Mouse (Mus musculus) liver, embryonic 15.5 days (tissue): ENCODE measurements around the gene Cog7. TPM values are rescaled to one million over a fixed set of nuclear protein-coding genes. Genes with fewer than 3 reads are reported as not detected.

Source experiments
- ATAC-seq: fragments of 200-750 bp; cut with Nextera tagmentation; 2 replicates; pipeline ENCODE4 v1.8.0; 2017; ENCODE audit warnings: moderate number of reproducible peaks, mild to moderate bottlenecking, moderate library complexity; ENCODE audit not compliant: insufficient read depth
- H3K27ac ChIP-seq: fragments of 300-500 bp; sonication (generic); replicated peaks from 2 replicates; pipeline ENCODE4 v1.5.1; 2015; ENCODE audit warnings: mild to moderate bottlenecking, inconsistent platforms
- H3K27me3 ChIP-seq: fragments of 300-500 bp; sonication (generic); 2 replicates; pipeline ENCODE4 v1.6.1; 2015; ENCODE audit warnings: mild to moderate bottlenecking, inconsistent platforms
- H3K36me3 ChIP-seq: fragments of 300-500 bp; sonication (generic); replicated peaks from 2 replicates; pipeline ENCODE4 v1.6.1; 2015; ENCODE audit warnings: moderate library complexity, mild to moderate bottlenecking, inconsistent platforms
- H3K4me1 ChIP-seq: fragments of 300-500 bp; sonication (generic); replicated peaks from 2 replicates; pipeline ENCODE4 v1.6.1; 2015; ENCODE audit warnings: inconsistent platforms
- H3K4me2 ChIP-seq: fragments of 300-500 bp; sonication (generic); 2 replicates; pipeline ENCODE4 v1.6.1; 2015; ENCODE audit warnings: moderate library complexity, mild to moderate bottlenecking, inconsistent platforms
- H3K4me3 ChIP-seq: fragments of 300-500 bp; sonication (generic); replicated peaks from 2 replicates; pipeline ENCODE4 v1.5.1; 2015; ENCODE audit warnings: mild to moderate bottlenecking, inconsistent platforms
- H3K9ac ChIP-seq: fragments of 300-500 bp; sonication (generic); 2 replicates; pipeline ENCODE4 v1.6.1; 2015; ENCODE audit warnings: moderate library complexity, mild to moderate bottlenecking, inconsistent platforms
- H3K9me3 ChIP-seq: fragments of 300-500 bp; sonication (generic); replicated peaks from 2 replicates; pipeline ENCODE4 v1.6.1; 2016; ENCODE audit warnings: inconsistent platforms
- WGBS: fragments of 180-500 bp; shearing (Covaris S2); methylation state at CpG from one replicate; pipeline ENCODE4 v1.1.7; 2015; ENCODE audit warnings: mixed read lengths; ENCODE audit not compliant: insufficient replicate concordance; 5-methylcytosine and 5-hydroxymethylcytosine counted together
- polyA plus RNA-seq: library from polyadenylated mRNA; unstranded; fragments of >200 nt; fragmentation: Nextera tagmentation; extraction: Ambion mirVana; gene quantifications from 2 replicates; pipeline ENCODE4 v1.2.1, GENCODE M21; 2015

Gene Cog7
- polyA plus RNA-seq, 1 experiment from 2014 or later: 9.2 TPM

DNA sequence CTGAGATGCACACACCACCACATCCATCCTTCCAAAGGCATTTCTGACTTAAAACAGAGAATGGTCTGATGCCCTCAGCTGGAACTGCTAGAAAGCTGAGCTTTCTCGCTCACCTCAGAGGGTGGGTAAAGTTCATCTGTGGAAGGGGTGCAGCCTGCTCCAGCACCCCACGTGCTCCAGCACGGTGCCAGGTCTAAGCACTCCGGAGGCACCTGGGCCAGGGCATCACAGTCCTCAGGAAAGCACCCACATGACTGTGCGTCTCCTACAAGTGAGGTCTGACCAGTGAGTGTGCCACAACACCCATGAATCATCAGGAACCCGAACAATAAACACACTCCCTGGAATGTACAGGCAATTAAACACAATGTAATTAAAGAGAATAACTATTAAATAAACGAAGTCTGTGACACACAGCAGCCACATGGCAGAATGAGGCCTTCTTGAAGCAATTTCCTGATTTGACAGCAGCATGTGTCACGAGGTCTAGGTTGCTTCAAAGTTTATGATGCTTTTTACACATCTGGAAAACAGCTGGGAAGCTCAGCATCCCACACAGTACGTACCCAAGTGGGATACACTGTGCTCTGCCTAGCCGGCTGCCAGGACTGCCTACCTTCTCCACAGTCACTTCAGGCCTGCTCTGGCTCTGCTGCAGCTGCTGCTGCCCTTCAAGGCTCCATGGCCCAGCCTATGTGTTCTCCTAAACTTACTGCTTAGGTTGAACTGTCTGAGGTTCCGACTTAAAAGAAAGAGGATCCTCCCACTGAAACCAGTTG lies 26.4 kb downstream of the Cog7 start:
- H3K36me3 ChIP-seq: peaks cover 23% of the 10 kb centered on the region; the same call in 1 of the 2 replicates
- H3K4me3 ChIP-seq: no peak overlapping the region
- H3K27ac ChIP-seq: no peak overlapping the region
- no peaks in the 10 kb centered on the region for H3K27me3 ChIP-seq
- WGBS: 76% methylated on average over 11 of the region's 11 CpGs
- no peak overlapping the region for H3K9ac ChIP-seq
- H3K4me1 ChIP-seq: no peaks in the 10 kb centered on the region
- no peak overlapping the region for H3K4me2 ChIP-seq
- no peaks in the 10 kb centered on the region for H3K9me3 ChIP-seq
- ATAC-seq: no peak

DNA sequence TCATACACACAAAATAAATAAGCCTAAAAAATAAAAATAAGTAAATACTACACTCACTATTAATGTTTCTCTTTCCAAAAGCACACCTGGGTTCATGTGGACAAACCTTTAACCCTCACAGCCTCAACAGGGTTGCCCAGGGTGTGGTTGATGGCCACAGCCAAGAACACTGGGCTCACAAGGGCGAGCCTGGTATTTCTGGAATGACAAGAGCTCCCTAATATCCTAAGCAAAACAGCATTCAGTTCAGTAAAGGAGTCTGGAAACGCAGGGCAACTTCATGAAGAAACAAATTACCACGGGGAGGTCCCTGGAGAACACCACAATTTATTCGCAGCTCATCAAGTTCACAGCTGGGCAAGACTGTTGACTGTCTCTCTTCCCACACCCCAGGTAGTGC lies 34.0 kb downstream of the Cog7 start:
- Histone ChIP-seq H3K4me2 (no peak overlapping the region), H3K9ac (no peak overlapping the region), H3K9me3 (no peaks in the 10 kb centered on the region), H3K27ac (no peak overlapping the region), H3K36me3 (peaks cover 26% of the 10 kb centered on the region), H3K4me1 (no peaks in the 10 kb centered on the region), H3K27me3 (no peaks in the 10 kb centered on the region), H3K4me3 (no peak overlapping the region)
- ATAC-seq: no peak
- 65% methylated on average over 4 of the region's 4 CpGs for WGBS

GRCm38 (mm10) chr7:121946196-121946595 lies 35.3 kb downstream of the Cog7 start:
- H3K9me3 ChIP-seq: no peaks in the 10 kb centered on the region
- no peaks in the 10 kb centered on the region for H3K27me3 ChIP-seq
- 74% methylated on average over 5 of the region's 5 CpGs for WGBS
- H3K4me2 ChIP-seq: no peak overlapping the region
- no peak overlapping the region for H3K9ac ChIP-seq
- no peak for ATAC-seq
- H3K4me3 ChIP-seq: no peak overlapping the region
- H3K36me3 ChIP-seq: peaks cover 30% of the 10 kb centered on the region
- no peaks in the 10 kb centered on the region for H3K4me1 ChIP-seq
- H3K27ac ChIP-seq: no peak overlapping the region

DNA sequence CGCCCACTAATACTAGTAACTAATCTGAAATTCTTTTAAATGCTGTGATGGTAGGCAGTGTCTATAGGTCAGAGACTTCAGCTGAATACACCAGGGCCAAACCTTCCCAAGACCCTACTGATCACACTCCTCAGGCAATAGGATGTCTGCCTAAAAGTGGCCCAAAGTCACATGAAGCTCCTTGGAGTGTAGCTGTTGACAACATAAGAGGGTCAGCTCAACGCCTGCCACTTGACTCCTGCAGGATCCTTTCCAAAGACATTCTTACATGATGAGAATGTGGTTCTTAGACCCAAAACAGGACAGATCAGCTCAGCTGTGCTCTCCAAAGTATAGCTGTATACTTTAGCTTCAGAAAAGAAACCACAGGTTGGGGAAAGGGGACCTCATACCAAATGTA lies 39.1 kb downstream of the Cog7 start:
- peaks cover 4% of the 10 kb centered on the region for H3K4me1 ChIP-seq
- ATAC-seq: no peak
- no peaks in the 10 kb centered on the region for H3K27me3 ChIP-seq
- no peak overlapping the region for H3K4me3 ChIP-seq
- WGBS: 79% methylated on average over 2 of the region's 2 CpGs
- H3K36me3 ChIP-seq: peaks cover 17% of the 10 kb centered on the region
- no peak overlapping the region for H3K4me2 ChIP-seq
- H3K9me3 ChIP-seq: no peaks in the 10 kb centered on the region
- H3K9ac ChIP-seq: no peak overlapping the region
- H3K27ac ChIP-seq: no peak overlapping the region

GRCm38 (mm10) chr7:121941640-121942039 lies 39.9 kb downstream of the Cog7 start:
- peaks cover 17% of the 10 kb centered on the region for H3K36me3 ChIP-seq
- H3K9me3 ChIP-seq: no peaks in the 10 kb centered on the region
- H3K4me2 ChIP-seq: no peak overlapping the region
- no peak overlapping the region for H3K4me3 ChIP-seq
- no peak overlapping the region for H3K9ac ChIP-seq
- no peak overlapping the region for H3K27ac ChIP-seq
- H3K27me3 ChIP-seq: no peaks in the 10 kb centered on the region
- 68% methylated on average over 3 of the region's 3 CpGs for WGBS
- no peak for ATAC-seq
- peaks cover 4% of the 10 kb centered on the region for H3K4me1 ChIP-seq

- Histone ChIP-seq H3K27me3 (no peaks in the 10 kb centered on the region), H3K27ac (no peak overlapping the region), H3K4me2 (no peak overlapping the region), H3K9ac (no peak overlapping the region), H3K36me3 (peaks cover 17% of the 10 kb centered on the region), H3K4me1 (peaks cover 4% of the 10 kb centered on the region), H3K9me3 (no peaks in the 10 kb centered on the region), H3K4me3 (no peak overlapping the region)
- no peak for ATAC-seq
- WGBS: 79% methylated on average over 3 of the region's 3 CpGs
These were observed 40.5 kb downstream of the Cog7 start for GRCm38 (mm10) chr7:121941016-121941415.

DNA sequence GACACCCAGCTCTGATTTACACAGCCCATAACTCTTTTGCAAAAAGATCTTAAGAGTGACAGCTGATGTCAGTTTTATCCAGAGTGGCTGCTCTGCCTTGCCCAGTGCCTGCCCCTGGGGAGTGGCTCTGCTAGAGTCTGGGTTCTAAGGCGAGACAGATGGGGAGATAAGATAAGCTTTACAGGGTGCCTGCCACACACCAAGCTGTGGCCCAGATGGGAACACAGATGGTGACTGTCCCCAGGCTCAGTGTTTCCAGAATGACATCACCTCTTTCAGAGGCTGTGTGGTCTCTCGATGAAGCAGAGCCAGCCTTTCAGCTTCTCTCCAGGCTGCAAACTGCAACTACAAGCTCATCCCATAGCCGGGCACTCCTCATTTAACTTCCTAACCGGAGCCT lies 41.8 kb downstream of the Cog7 start:
- H3K27ac ChIP-seq: no peak overlapping the region
- no peak overlapping the region for H3K9ac ChIP-seq
- no peaks in the 10 kb centered on the region for H3K27me3 ChIP-seq
- no peak overlapping the region for H3K4me2 ChIP-seq
- peaks cover 23% of the 10 kb centered on the region for H3K36me3 ChIP-seq
- ATAC-seq: peak; percentile 64
- H3K4me3 ChIP-seq: no peak overlapping the region
- WGBS: 26% methylated on average over 4 of the region's 4 CpGs
- H3K9me3 ChIP-seq: no peaks in the 10 kb centered on the region
- H3K4me1 ChIP-seq: peaks cover 4% of the 10 kb centered on the region

DNA sequence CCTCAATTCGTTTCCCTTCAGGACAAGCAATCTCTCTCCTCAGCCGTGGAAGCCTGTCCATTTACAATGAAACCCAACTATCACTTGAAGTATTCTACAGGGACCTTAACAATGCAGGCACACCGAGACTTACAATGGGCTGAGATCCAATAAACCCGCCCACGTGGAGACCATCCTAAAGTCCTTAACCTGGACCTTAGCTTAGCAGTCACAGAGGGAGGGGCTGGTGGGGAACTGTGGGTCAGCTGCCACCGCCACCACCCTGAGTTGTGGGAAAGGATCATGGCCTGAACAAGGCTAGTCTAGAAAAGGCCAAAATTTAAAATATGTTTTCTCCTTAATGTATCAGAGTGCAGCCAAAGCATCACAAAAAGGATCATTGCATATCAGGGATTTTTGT lies 42.3 kb downstream of the Cog7 start:
- Histone ChIP-seq H3K4me2 (no peak overlapping the region), H3K36me3 (peaks cover 23% of the 10 kb centered on the region), H3K4me1 (peaks cover 4% of the 10 kb centered on the region), H3K9ac (no peak overlapping the region), H3K27me3 (no peaks in the 10 kb centered on the region), H3K27ac (no peak overlapping the region), H3K4me3 (no peak overlapping the region), H3K9me3 (no peaks in the 10 kb centered on the region)
- WGBS: 68% methylated on average over 6 of the region's 6 CpGs
- no peak for ATAC-seq

DNA sequence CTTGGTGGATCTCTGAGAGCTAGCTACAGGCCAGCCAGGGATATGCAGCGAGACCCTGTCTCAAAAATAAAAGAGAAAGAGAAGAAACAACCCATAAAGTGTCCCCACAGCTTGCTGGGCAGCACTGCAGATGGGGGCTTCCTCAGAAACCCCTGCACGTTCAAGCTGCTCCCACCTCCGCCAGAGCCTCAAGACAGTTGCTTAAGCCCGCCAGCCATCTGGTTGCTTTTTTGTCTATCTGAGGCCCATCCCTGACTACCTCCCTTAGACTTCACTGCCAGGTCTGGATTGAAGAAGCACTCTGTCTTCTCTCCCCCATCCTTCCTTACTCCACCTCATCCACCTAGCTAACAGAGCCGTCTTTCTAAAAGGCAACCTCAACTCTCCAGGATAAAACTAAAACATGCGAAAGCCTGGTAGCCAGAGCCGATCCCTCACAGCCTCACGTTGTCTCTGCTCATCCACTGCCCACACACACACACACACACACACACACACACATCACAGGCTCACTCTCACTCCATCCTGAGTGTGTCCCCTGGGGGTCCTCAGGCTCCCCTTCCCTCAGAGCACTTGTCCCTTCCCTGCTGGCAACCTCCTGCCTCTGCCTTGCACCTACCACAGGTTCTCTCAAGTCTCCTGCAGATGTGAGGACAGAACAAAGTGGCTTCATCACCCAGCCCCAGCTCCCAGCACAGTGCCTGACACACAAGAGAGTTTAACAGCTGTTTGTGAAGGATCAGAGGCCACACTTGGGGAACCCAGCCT lies 43.2 kb downstream of the Cog7 start:
- no peak overlapping the region for H3K9ac ChIP-seq
- H3K9me3 ChIP-seq: no peaks in the 10 kb centered on the region
- no peak overlapping the region for H3K27ac ChIP-seq
- peaks cover 4% of the 10 kb centered on the region for H3K4me1 ChIP-seq
- H3K4me3 ChIP-seq: no peak overlapping the region
- H3K27me3 ChIP-seq: no peaks in the 10 kb centered on the region
- no peak for ATAC-seq
- H3K36me3 ChIP-seq: peaks cover 18% of the 10 kb centered on the region
- no peak overlapping the region for H3K4me2 ChIP-seq
- WGBS: 73% methylated on average over 8 of the region's 8 CpGs

DNA sequence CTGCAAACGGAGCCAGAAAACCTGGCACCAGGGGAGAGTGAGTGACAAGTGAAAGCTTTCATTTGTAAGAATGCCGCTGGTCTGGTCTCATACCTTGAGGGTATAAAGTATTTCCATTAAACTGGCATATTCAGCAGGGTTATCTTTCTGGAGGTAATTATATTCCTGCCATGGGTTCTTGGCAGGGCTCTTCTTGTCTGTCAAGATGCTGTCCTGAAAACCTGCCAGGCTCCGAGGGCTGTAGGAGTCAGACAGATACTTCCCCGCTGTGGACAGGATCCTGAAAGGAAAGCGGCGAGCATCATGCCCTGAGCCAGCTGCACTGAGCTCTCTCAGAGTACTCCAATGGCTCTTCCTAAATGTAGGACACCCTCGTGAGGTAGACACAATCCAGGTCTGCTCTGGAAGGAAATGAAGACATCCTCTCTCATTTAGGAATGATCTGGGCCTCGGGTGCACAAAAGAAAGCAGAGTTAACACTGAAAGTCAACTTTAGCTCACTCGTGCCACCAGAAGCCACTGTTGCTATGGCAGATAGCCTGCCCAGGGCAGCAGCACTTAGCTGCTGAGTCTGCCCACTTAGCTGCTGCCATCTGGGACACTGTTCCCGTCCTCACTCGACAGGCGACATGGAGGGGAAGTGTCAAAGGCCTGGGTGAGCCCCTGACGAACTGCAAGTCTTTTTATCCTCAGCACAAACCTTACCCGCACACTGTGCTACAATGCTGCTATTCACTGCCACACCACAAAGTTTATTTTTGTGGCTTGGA lies 44.5 kb downstream of the Cog7 start:
- Histone ChIP-seq H3K4me3 (no peak overlapping the region), H3K36me3 (0 out of 2 replicates have a peak, but pooled peaks cover 6% of the 10 kb centered on the region), H3K9me3 (no peaks in the 10 kb centered on the region), H3K9ac (no peak overlapping the region), H3K4me2 (no peak overlapping the region), H3K27me3 (no peaks in the 10 kb centered on the region), H3K4me1 (peaks cover 4% of the 10 kb centered on the region), H3K27ac (no peak overlapping the region)
- WGBS: 70% methylated on average over 14 of the region's 14 CpGs
- ATAC-seq: no peak
